In the genomic region with DNA sequence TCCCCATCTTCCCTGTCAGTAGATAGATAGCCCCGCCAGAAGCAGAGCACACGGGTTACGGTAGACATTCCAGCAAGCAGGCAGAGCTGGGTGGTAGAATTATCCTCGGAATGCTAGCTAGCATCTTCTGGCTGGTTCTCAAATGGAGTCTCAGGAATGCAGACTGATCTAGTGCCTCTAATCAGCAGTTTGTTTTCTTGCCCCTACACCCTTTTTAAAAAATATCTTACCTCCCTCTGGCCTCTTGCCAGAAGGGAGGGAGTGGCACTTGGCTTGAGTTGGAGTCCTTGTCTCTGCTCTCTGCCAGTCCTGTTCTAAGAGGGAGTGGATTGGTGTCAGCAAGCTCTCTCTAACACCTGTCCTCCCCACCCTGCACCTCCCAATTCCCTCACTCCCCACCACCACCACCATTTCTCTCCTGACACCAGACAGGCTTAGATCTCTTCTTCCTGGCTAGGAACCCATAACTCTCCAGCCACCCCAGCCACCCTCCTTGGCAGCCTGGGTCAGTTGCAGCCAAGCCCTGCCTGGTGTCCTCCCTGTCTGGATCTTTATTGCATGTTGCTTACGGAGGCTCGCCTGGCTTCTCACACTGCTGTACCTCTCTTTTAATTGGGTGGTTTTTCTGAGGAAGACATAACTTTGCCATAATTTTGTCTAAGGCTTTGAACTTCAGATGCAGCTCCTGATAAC, we compare ENCODE assay signal across 11 mouse cellular contexts.
DNase-seq lines count a peak whose midpoint lies in the region; ATAC-seq lines count a peak whose summit lies in the region.
"Had no signal": no experiment of that assay in that cellular context is flagged by ENCODE, and none has a peak within 500 bp of the region (broad histone marks: within the 10 kb centered on the region; RNA-seq: fewer than 3 reads in every experiment).

No protein-coding gene starts in this region.

- peak; percentile 94 for DNase-seq in heart, adult 11 months
- DNase-seq in heart, adult 8-10 months (ENCODE audit: low spot score), result no peak
- peak; percentile 15 for DNase-seq in kidney, postnatal 36 days
- DNase-seq in skeletal muscle tissue, adult 2 months (ENCODE audit: low read depth, low spot score), result peak; percentile 1
- no peak for DNase-seq in natural killer cell, adult 2 months (ENCODE audit: low spot score in 2 of 2)
- DNase-seq in spleen, adult 12 weeks (ENCODE audit: low spot score), result no peak
- DNase-seq in spleen, postnatal 10 days (ENCODE audit: low spot score in 2 of 2), result no peak

- no peak overlapping the region for H3K9ac ChIP-seq in heart, embryonic 13.5 days
- H3K9ac ChIP-seq: liver, embryonic 14.5 days; neural tube, embryonic 15.5 days had no signal

- no peak overlapping the region for H3K4me3 ChIP-seq in heart, embryonic 13.5 days
- H3K4me3 ChIP-seq: neural tube, embryonic 15.5 days had no signal

- H3K9me3 ChIP-seq in heart, embryonic 13.5 days, result no peaks in the 10 kb centered on the region
- H3K9me3 ChIP-seq: neural tube, embryonic 15.5 days had no signal

- H3K4me1 ChIP-seq in heart, embryonic 13.5 days, result peaks cover 55% of the 10 kb centered on the region
- H3K4me1 ChIP-seq: neural tube, embryonic 15.5 days had no signal

- peak; percentile 42; the same call in 1 of the 2 replicates for ATAC-seq in heart, embryonic 13.5 days (ENCODE audit: extremely low read depth, insufficient number of reproducible peaks, low FRiP score, low TSS enrichment)

- no peaks in the 10 kb centered on the region for H3K27me3 ChIP-seq in heart, embryonic 13.5 days (replicated peaks)
- H3K27me3 ChIP-seq: CH12.LX; neural tube, embryonic 15.5 days had no signal

- peak overlapping the region; percentile 83 for H3K27ac ChIP-seq in heart, embryonic 13.5 days (replicated peaks)
- H3K27ac ChIP-seq: liver, embryonic 14.5 days; neural tube, embryonic 15.5 days had no signal

- peaks cover 6% of the 10 kb centered on the region for H3K36me3 ChIP-seq in heart, embryonic 13.5 days
- H3K36me3 ChIP-seq: neural tube, embryonic 15.5 days had no signal

- 23% methylated on average over 6 of the region's 6 CpGs for WGBS in heart, embryonic 13.5 days

- H3K4me2 ChIP-seq in heart, embryonic 13.5 days, result peak overlapping the region; percentile 38
- H3K4me2 ChIP-seq: neural tube, embryonic 15.5 days had no signal

Comparison
In these comparisons a context has a peak if more than half of its experiments do, and no peak if none do; other contexts are left out.
1. DNase-seq: peak in heart, adult 11 months (single experiment), kidney, postnatal 36 days (2 of 2) and skeletal muscle tissue, adult 2 months (single experiment); none in heart, adult 8-10 months (single experiment), natural killer cell, adult 2 months (0 of 2), spleen, adult 12 weeks (single experiment) and spleen, postnatal 10 days (0 of 2).